20 mouse cellular contexts compared by ENCODE assay signal in genomic region chr19:21663756-21664456, GRCm38 (mm10). TPM values are rescaled to one million over a fixed set of nuclear protein-coding genes. Genes with fewer than 3 reads are reported as not detected.
A peak's percentile ranks its signal among the peaks of the same experiment; 100 is the strongest.
DNase-seq lines count a peak whose midpoint lies in the region; ATAC-seq and TF ChIP-seq lines count a peak whose summit lies in the region.
"Had no signal": no experiment of that assay in that cellular context is flagged by ENCODE, and none has a peak within 500 bp of the region (broad histone marks: within the 10 kb centered on the region; RNA-seq: fewer than 3 reads in every experiment).

No protein-coding gene starts in this region.

- H3K4me2 ChIP-seq in CH12.LX (ENCODE audit: insufficient read depth, low read depth, poor library complexity, severe bottlenecking), result no peak overlapping the region
- H3K4me2 ChIP-seq in hindbrain, embryonic 11.5 days (replicated peaks; ENCODE audit: low read depth, low read length), result no peak overlapping the region
- H3K4me2 ChIP-seq: embryonic facial prominence, embryonic 13.5 days; forebrain, embryonic 12.5 days; heart, embryonic 15.5 days; hindbrain, embryonic 12.5 days; intestine, embryonic 15.5 days; midbrain, embryonic 11.5 days; neural tube, embryonic 15.5 days had no signal

- dilution Hi-C loops in CH12.LX (cut with MboI; ENCODE audit: extremely low pct_ligation_motif_present, extremely low pct_unique_long_range_greater_than_20kb, low sequenced_read_pairs), result no loop called here

- no peak for DNase-seq in layer of hippocampus, adult 2 months (ENCODE audit: low spot score in 2 of 2)
- DNase-seq in layer of hippocampus, postnatal 14 days (ENCODE audit: low spot score in 2 of 2), result no peak
- DNase-seq in CH12.LX (ENCODE audit: extremely low read depth), result no peak
- DNase-seq in heart, adult 11 months, result no peak
- DNase-seq in hindbrain, embryonic 11.5 days (ENCODE audit: low spot score), result no peak
- no peak for DNase-seq in layer of hippocampus, postnatal 10 days (ENCODE audit: low spot score in 2 of 2)
- DNase-seq: kidney, postnatal 10 days; layer of hippocampus, adult 9-11 months; right cerebral cortex, adult 18-20 months; thymus, postnatal 25 days had no signal

- peaks cover 0 to 24% of the 10 kb centered on the region in 2 experiments for H3K36me3 ChIP-seq in CH12.LX (replicated peaks in 1 of 2; ENCODE audit: control insufficient read depth in 1 of 2, insufficient read depth in 1 of 2, low read length in 1 of 2)
- no peaks in the 10 kb centered on the region for H3K36me3 ChIP-seq in hindbrain, embryonic 11.5 days (ENCODE audit: control insufficient read depth, insufficient read depth, low read length)
- H3K36me3 ChIP-seq: embryonic facial prominence, embryonic 13.5 days; forebrain, embryonic 12.5 days; heart, embryonic 15.5 days; hindbrain, embryonic 12.5 days; intestine, embryonic 15.5 days; neural tube, embryonic 15.5 days had no signal

- no peak for TF ChIP-seq CTCF in layer of hippocampus, adult 2 months (conservative IDR thresholded peaks at IDR 0.05)
- TF ChIP-seq CTCF in CH12.LX (conservative IDR thresholded peaks at IDR 0.05 in 1 of 2, IDR thresholded peaks at IDR 0.05 in 1 of 2; ENCODE audit: low read depth in 2 of 2, low read length in 2 of 2), result no peak

- TF ChIP-seq EP300 in CH12.LX (IDR thresholded peaks at IDR 0.05; ENCODE audit: low read length), result no peak

- TF ChIP-seq POLR2A in CH12.LX (IDR thresholded peaks at IDR 0.05; ENCODE audit: low read depth, low read length), result no peak

- no peaks in the 10 kb centered on the region for H3K9me3 ChIP-seq in CH12.LX (replicated peaks; ENCODE audit: low read length)
- H3K9me3 ChIP-seq in hindbrain, embryonic 11.5 days (ENCODE audit: control insufficient read depth, low read length), result no peaks in the 10 kb centered on the region
- H3K9me3 ChIP-seq: embryonic facial prominence, embryonic 13.5 days; forebrain, embryonic 12.5 days; heart, embryonic 15.5 days; hindbrain, embryonic 12.5 days; intestine, embryonic 15.5 days; neural tube, embryonic 15.5 days had no signal

- H3K27ac ChIP-seq in layer of hippocampus, adult 2 months, result peak overlapping the region; percentile 40; the same call in 1 of the 2 replicates
- no peak overlapping the region; the same call in 1 of the 2 replicates for H3K27ac ChIP-seq in CH12.LX (ENCODE audit: insufficient read depth, low read depth)
- H3K27ac ChIP-seq in hindbrain, embryonic 11.5 days (ENCODE audit: low read depth, low read length), result no peak overlapping the region
- H3K27ac ChIP-seq: embryonic facial prominence, embryonic 13.5 days; forebrain, embryonic 12.5 days; heart, embryonic 15.5 days; hindbrain, embryonic 12.5 days; intestine, embryonic 15.5 days; liver, embryonic 14.5 days; neural tube, embryonic 15.5 days had no signal

- TF ChIP-seq RAD21 in CH12.LX (IDR thresholded peaks at IDR 0.05; ENCODE audit: low read depth, low read length), result no peak

- H3K4me1 ChIP-seq in CH12.LX (ENCODE audit: control insufficient read depth in 1 of 2, insufficient read depth in 2 of 2), result peaks cover 3 to 27% of the 10 kb centered on the region in 2 experiments; a peak in 3 of 4 replicates
- H3K4me1 ChIP-seq in hindbrain, embryonic 11.5 days (replicated peaks; ENCODE audit: control insufficient read depth, insufficient read depth, low read length), result no peaks in the 10 kb centered on the region
- H3K4me1 ChIP-seq: embryonic facial prominence, embryonic 13.5 days; forebrain, embryonic 12.5 days; heart, embryonic 15.5 days; hindbrain, embryonic 12.5 days; intestine, embryonic 15.5 days; neural tube, embryonic 15.5 days had no signal

- peaks cover 60% of the 10 kb centered on the region for H3K79me2 ChIP-seq in CH12.LX (replicated peaks; ENCODE audit: control insufficient read depth, extremely low read depth, insufficient read depth, poor library complexity, severe bottlenecking)

- ATAC-seq in granulocyte monocyte progenitor cell, adult 5-6 weeks (replicated peaks; ENCODE audit: poor library complexity, severe bottlenecking), result peak; percentile 95
- peak; percentile 69 for ATAC-seq in megakaryocyte, adult 5-6 weeks (ENCODE audit: poor library complexity, severe bottlenecking)
- ATAC-seq in hindbrain, embryonic 11.5 days (ENCODE audit: low FRiP score), result no peak
- ATAC-seq: intestine, embryonic 15.5 days had no signal

- H3K4me3 ChIP-seq in layer of hippocampus, adult 2 months, result no peak overlapping the region
- H3K4me3 ChIP-seq in CH12.LX (replicated peaks in 1 of 3; ENCODE audit: low read depth in 2 of 3, low read length in 2 of 3, poor library complexity in 1 of 3), result no peak overlapping the region
- no peak overlapping the region for H3K4me3 ChIP-seq in hindbrain, embryonic 11.5 days (ENCODE audit: low read depth, low read length)
- H3K4me3 ChIP-seq: embryonic facial prominence, embryonic 13.5 days; forebrain, embryonic 12.5 days; heart, embryonic 15.5 days; hindbrain, embryonic 12.5 days; intestine, embryonic 15.5 days; neural tube, embryonic 15.5 days had no signal

- no peak overlapping the region for H3K9ac ChIP-seq in CH12.LX (ENCODE audit: insufficient read depth, low read depth)
- H3K9ac ChIP-seq in hindbrain, embryonic 11.5 days (ENCODE audit: low read depth, low read length), result no peak overlapping the region
- H3K9ac ChIP-seq: embryonic facial prominence, embryonic 13.5 days; forebrain, embryonic 12.5 days; heart, embryonic 15.5 days; hindbrain, embryonic 12.5 days; intestine, embryonic 15.5 days; liver, embryonic 14.5 days; neural tube, embryonic 15.5 days had no signal

- no peaks in the 10 kb centered on the region for H3K27me3 ChIP-seq in CH12.LX (replicated peaks)
- H3K27me3 ChIP-seq in hindbrain, embryonic 11.5 days (ENCODE audit: control insufficient read depth, insufficient read depth, low read length), result no peaks in the 10 kb centered on the region
- H3K27me3 ChIP-seq: embryonic facial prominence, embryonic 13.5 days; forebrain, embryonic 12.5 days; heart, embryonic 15.5 days; hindbrain, embryonic 12.5 days; intestine, embryonic 15.5 days; neural tube, embryonic 15.5 days had no signal

- in situ Hi-C loops in CH12.LX (cut with MboI; ENCODE audit: low pct_ligation_motif_present, low pct_unique_long_range_greater_than_20kb, low sequenced_read_pairs), result no loop called here

- 90% methylated on average over 4 of the region's 4 CpGs for WGBS in hindbrain, embryonic 11.5 days

TF ChIP-seq in CH12.LX, 34 proteins besides CTCF, POLR2A, EP300 and RAD21:
- TF ChIP-seq BHLHE40 (IDR thresholded peaks at IDR 0.05; ENCODE audit: low read depth, low read length), result no peak
- TF ChIP-seq MAZ (IDR thresholded peaks at IDR 0.05; ENCODE audit: low read depth, low read length), result no peak
- TF ChIP-seq ZNF384 (IDR thresholded peaks at IDR 0.05; ENCODE audit: low read depth, low read length), result peak; percentile 46; the same call in 1 of the 2 replicates

RNA-seq across cellular contexts. Expression of gene Abhd17b, which starts 10.9 kb away (rescaled TPM):
- 10 to 100 TPM; 41.4 to 45.8 TPM for total RNA-seq in layer of hippocampus, adult 2 months (2021)
- 10 to 100 TPM; 63.0 to 63.3 TPM for total RNA-seq in layer of hippocampus, postnatal 14 days (2021)
- total RNA-seq in CH12.LX (2012; rRNA removed) (19.3 and 20.1 TPM in 2 replicates), CH12.LX (2014; rRNA removed) (62.1 and 67.2 TPM in 2 replicates)
- polyA plus RNA-seq in CH12.LX (2012; ENCODE audit: insufficient read length, low read depth), result 30.8 and 33.5 TPM in 2 replicates
- total RNA-seq in granulocyte monocyte progenitor cell, adult 5-6 weeks (2014; fragmentation: Nextera tagmentation), result 57.7 and 62.0 TPM in 2 replicates
- 63.0 and 66.5 TPM in 2 replicates for total RNA-seq in granulocyte monocyte progenitor cell, adult 5-6 weeks (2017)
- total RNA-seq in megakaryocyte, adult 5-6 weeks (2015), result 42.9 and 47.2 TPM in 2 replicates
- total RNA-seq in megakaryocyte, adult 5-6 weeks (2017), result 30.3 and 32.8 TPM in 2 replicates
- 44.5 and 50.2 TPM in 2 replicates for polyA plus RNA-seq in hindbrain, embryonic 11.5 days (2014; fragmentation: Nextera tagmentation; extraction: Ambion mirVana)
- 10 to 100 TPM; 60.7 to 62.3 TPM for total RNA-seq in layer of hippocampus, postnatal 10 days (2021)

RNA-seq across cellular contexts. Expression of gene 1110059E24Rik, which starts 11.1 kb away (rescaled TPM):
- 10 to 100 TPM; 25.0 to 28.2 TPM for total RNA-seq in layer of hippocampus, adult 2 months (2021)
- total RNA-seq in layer of hippocampus, postnatal 14 days (2021), result 10 to 100 TPM; 24.2 to 25.5 TPM
- 25.5 and 29.5 TPM in 2 replicates for total RNA-seq in CH12.LX (2012; rRNA removed)
- total RNA-seq in CH12.LX (2014; rRNA removed), result 106 and 126 TPM in 2 replicates
- 38.8 and 52.9 TPM in 2 replicates for polyA plus RNA-seq in CH12.LX (2012; ENCODE audit: insufficient read length, low read depth)
- total RNA-seq in granulocyte monocyte progenitor cell, adult 5-6 weeks (2014; fragmentation: Nextera tagmentation), result 35.7 and 39.1 TPM in 2 replicates
- total RNA-seq in granulocyte monocyte progenitor cell, adult 5-6 weeks (2017), result 88.0 and 90.1 TPM in 2 replicates
- total RNA-seq in megakaryocyte, adult 5-6 weeks (2015), result 34.3 and 36.9 TPM in 2 replicates
- 54.9 and 56.5 TPM in 2 replicates for total RNA-seq in megakaryocyte, adult 5-6 weeks (2017)
- polyA plus RNA-seq in hindbrain, embryonic 11.5 days (2014; fragmentation: Nextera tagmentation; extraction: Ambion mirVana), result 74.5 and 75.6 TPM in 2 replicates
- 10 to 100 TPM; 24.2 to 26.0 TPM for total RNA-seq in layer of hippocampus, postnatal 10 days (2021)
